Mouse (Mus musculus): ENCODE data around the gene Zfp949. TPM values are rescaled to one million over a fixed set of nuclear protein-coding genes. Genes with fewer than 3 reads are reported as not detected.

The Zfp949 gene
- polyA plus RNA-seq (2015; fragmentation: Nextera tagmentation; extraction: Ambion mirVana): 7.4 and 7.5 TPM in 2 replicates

DNA sequence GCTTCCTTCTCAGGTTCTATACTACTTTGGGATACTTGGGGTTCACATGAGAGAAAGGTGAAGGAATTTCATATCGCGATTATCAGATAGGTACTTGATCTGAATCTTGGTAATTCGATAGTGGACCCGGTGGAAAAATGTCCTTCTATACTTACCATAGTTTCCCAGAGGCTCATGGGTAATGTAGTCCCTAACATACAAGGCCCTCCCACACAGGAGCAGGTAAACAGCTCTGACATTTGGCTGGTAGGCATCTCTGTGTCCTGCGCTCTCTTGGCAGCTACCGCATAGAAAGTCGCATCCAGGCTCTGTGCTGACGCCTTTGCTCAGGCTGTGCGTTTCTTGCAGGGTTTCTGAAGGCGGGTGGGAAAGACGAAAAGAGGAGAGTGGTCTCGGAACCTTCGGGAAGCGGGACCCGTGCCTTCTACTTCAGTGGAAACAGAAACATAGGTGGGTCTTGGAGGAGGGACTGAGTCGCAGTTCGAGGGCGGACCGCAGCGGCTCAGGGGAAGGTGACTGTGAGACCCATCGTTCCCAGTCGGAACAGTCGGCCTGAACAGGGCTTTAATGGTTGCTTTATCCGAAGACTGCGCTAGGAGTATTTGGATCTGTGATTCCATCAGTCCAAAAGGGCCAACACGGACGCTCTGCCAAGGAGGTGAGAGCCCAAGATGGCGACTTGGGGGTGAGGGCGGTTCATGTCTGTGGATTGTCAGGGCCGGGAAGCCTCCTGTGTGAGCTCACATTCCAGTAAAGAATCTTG lies at the start of gene Zfp949:
Gene Zfp949, plus strand, starts transcription at position 170 of the 763 bp plus-strand sequence.
- WGBS: under 1% methylated on average over 30 of the region's 30 CpGs
- H3K4me3 ChIP-seq (ENCODE audit: low read length): peak within 1 kb of the TSS; percentile 73

DNA sequence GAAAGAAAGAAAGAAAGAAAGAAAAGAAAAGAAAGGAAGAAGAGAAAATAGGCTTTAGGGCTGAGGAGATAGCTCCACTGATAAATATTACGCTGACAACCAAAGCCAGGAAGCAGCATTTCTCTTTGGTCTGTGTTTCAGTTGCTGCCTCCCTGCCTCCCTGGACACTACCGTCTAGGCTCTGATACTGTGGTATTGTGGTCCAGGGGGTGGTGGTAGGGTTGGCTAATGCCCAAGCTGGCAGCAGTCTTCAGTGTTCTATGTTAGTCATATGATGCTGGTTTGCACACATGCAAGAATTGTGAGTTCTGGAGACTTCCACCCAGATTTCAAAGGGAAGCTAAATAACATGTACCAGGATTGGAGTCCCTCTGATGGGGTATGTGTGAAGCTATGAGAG lies 47.7 kb upstream of the Zfp949 start:
- no peaks in the 10 kb centered on the region for H3K9me3 ChIP-seq (ENCODE audit: control insufficient read depth, low read length)

More for the DNA sequence above, at the start of gene Zfp949:
- Histone ChIP-seq H3K9ac (ENCODE audit: low read depth, low read length) (peak within 1 kb of the TSS; percentile 71), H3K9me3 (ENCODE audit: control insufficient read depth, low read length) (no peaks in the 10 kb centered on the region), H3K36me3 (ENCODE audit: control insufficient read depth, insufficient read depth, low read length) (no peaks in the 10 kb centered on the region), H3K4me2 (ENCODE audit: low read depth, low read length) (peak within 1 kb of the TSS; percentile 61), H3K4me1 (ENCODE audit: control insufficient read depth, insufficient read depth, low read length) (peaks cover 15% of the 10 kb centered on the region), H3K27me3 (replicated peaks; ENCODE audit: control insufficient read depth, insufficient read depth, low read length) (no peaks in the 10 kb centered on the region), H3K27ac (ENCODE audit: low read length) (peak within 1 kb of the TSS; percentile 57)
- ATAC-seq: peak; percentile 95

DNA sequence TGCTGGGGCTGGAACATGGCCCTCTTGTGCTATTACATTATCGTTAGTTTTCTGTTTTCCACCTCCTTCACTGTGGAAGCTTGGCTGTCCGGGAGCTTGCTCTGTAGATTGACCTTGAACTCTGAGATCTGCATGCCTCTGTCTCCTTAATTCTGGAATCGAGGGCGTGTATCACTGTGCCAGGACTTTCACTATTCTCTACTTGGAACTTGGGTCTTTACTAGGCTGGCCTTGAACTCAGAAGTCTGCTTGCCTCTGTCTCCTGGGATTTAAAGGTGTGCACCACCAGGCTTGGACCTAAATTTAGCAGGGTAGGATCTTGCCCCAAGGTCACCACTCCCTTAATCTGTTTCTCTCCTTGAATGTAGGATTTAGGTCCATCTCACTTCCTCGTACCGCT lies 46.0 kb upstream of the Zfp949 start:
- no peaks in the 10 kb centered on the region for H3K27me3 ChIP-seq (replicated peaks; ENCODE audit: control insufficient read depth, insufficient read depth, low read length)

More for the DNA sequence above, 47.7 kb upstream of the Zfp949 start:
- Histone ChIP-seq H3K9ac (ENCODE audit: low read depth, low read length) (no peak overlapping the region), H3K4me3 (ENCODE audit: low read length) (no peak overlapping the region), H3K27ac (ENCODE audit: low read length) (no peak overlapping the region), H3K4me2 (ENCODE audit: low read depth, low read length) (no peak overlapping the region), H3K27me3 (replicated peaks; ENCODE audit: control insufficient read depth, insufficient read depth, low read length) (no peaks in the 10 kb centered on the region), H3K4me1 (ENCODE audit: control insufficient read depth, insufficient read depth, low read length) (no peaks in the 10 kb centered on the region), H3K36me3 (ENCODE audit: control insufficient read depth, insufficient read depth, low read length) (no peaks in the 10 kb centered on the region)
- WGBS: 75% methylated on average over 2 of the region's 2 CpGs
- no peak for ATAC-seq

DNA sequence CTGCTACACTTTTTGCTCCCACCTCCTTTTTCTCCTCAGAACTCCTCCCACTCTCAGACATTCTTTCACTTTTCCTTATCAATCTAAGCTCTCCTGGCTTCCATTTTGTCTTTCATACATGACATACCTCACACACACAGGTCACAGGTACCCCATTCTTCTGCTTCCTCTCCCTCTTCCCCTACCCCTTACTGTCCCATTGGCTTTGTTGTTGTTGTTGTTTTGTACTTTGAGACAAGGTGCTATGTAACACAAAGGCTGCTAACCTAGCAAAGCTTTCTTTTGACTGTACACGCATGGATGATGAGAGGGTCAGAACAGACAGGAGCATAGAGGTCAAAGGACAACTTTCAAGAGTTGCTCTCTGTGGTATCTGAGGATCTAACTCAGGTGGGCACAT lies 32.3 kb upstream of the Zfp949 start:
- H3K4me3 ChIP-seq (ENCODE audit: low read length): no peak overlapping the region
- no peak overlapping the region for H3K4me2 ChIP-seq (ENCODE audit: low read depth, low read length)
- H3K4me1 ChIP-seq (ENCODE audit: control insufficient read depth, insufficient read depth, low read length): no peaks in the 10 kb centered on the region; the same call in 1 of the 2 replicates
- H3K9ac ChIP-seq (ENCODE audit: low read depth, low read length): no peak overlapping the region
- no peaks in the 10 kb centered on the region for H3K27me3 ChIP-seq (replicated peaks; ENCODE audit: control insufficient read depth, insufficient read depth, low read length)
- H3K9me3 ChIP-seq (ENCODE audit: control insufficient read depth, low read length): no peaks in the 10 kb centered on the region
- WGBS: 77% methylated on average over 1 of the region's 1 CpGs
- H3K36me3 ChIP-seq (ENCODE audit: control insufficient read depth, insufficient read depth, low read length): no peaks in the 10 kb centered on the region
- H3K27ac ChIP-seq (ENCODE audit: low read length): no peak overlapping the region
- no peak for ATAC-seq

More for the DNA sequence above, 46.0 kb upstream of the Zfp949 start:
- no peak overlapping the region for H3K27ac ChIP-seq (ENCODE audit: low read length)
- no peak overlapping the region for H3K4me2 ChIP-seq (ENCODE audit: low read depth, low read length)
- no peaks in the 10 kb centered on the region for H3K36me3 ChIP-seq (ENCODE audit: control insufficient read depth, insufficient read depth, low read length)
- H3K9ac ChIP-seq (ENCODE audit: low read depth, low read length): no peak overlapping the region
- no peak overlapping the region for H3K4me3 ChIP-seq (ENCODE audit: low read length)
- ATAC-seq: no peak
- no peaks in the 10 kb centered on the region for H3K4me1 ChIP-seq (ENCODE audit: control insufficient read depth, insufficient read depth, low read length)
- 77% methylated on average over 6 of the region's 6 CpGs for WGBS
- H3K9me3 ChIP-seq (ENCODE audit: control insufficient read depth, low read length): no peaks in the 10 kb centered on the region

DNA sequence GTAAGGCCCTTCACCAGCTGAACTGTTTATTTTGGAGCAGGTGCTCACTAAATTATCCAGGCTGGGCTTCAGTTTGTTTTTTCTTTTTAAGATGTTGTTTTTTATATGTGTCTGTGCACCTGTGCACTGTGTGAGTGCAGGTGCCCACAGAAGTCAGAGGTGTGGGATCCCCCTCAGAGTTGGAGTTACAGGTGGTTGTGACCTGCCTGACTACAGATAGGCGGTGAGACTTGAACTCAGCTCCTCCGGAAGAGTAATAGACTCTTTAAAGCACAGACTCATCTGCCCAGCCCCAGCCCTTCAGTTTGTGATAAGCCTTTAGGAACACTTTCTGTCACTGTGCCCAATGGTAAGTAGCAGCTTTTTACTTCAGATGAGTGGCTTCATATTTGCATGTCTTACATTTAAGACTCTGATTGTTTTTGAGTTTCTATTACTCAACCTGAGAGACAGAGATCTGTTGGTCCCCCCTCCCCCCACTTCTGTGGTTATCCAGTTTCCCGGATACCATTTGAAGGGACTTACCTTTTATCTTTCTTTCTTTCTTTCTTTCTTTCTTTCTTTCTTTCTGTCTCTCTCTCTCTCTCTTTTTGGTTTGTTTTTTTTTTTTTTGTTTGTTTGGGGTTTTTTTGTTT lies 31.3 kb upstream of the Zfp949 start:
- no peaks in the 10 kb centered on the region for H3K9me3 ChIP-seq (ENCODE audit: control insufficient read depth, low read length)
- H3K36me3 ChIP-seq (ENCODE audit: control insufficient read depth, insufficient read depth, low read length): no peaks in the 10 kb centered on the region
- 84% methylated on average over 3 of the region's 3 CpGs for WGBS
- H3K27me3 ChIP-seq (replicated peaks; ENCODE audit: control insufficient read depth, insufficient read depth, low read length): no peaks in the 10 kb centered on the region
- H3K4me2 ChIP-seq (ENCODE audit: low read depth, low read length): no peak overlapping the region
- no peak overlapping the region for H3K27ac ChIP-seq (ENCODE audit: low read length)
- H3K9ac ChIP-seq (ENCODE audit: low read depth, low read length): no peak overlapping the region
- peaks cover 6% of the 10 kb centered on the region; the same call in 1 of the 2 replicates for H3K4me1 ChIP-seq (ENCODE audit: control insufficient read depth, insufficient read depth, low read length)
- no peak for ATAC-seq
- H3K4me3 ChIP-seq (ENCODE audit: low read length): no peak overlapping the region

DNA sequence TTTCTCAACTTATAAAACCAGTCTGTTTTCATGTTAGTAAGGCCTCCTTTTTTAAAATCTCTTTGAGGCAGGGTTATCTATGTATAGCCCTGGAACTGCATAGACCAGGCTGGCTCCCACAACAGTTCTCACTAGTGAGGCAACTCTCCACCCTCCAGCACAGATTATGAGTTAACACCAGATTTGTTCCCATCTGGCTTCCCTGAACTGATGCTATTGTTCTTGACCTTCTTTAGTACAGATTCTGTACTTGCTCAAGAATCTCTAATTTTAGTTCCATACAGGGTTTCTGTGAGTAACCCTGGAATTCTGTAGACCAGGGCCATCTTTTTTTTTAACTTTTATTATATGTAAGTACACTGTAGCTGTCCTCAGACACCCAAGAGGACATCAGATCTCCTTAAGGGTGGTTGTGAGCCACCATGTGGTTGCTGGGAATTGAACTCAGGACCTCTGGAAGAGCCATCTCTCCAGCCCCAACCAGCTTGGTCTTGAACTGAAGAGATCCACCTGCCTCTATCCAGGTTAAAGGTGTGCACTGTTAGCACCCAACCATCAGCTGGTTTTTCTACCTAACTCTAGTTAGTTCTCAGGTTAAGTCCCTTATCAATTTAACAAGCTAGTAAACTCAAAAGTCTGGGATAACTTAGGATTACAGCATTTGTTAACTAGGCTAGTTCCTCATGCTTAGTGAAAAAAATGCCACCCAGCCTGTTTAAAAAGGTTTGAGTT lies 28.3 kb upstream of the Zfp949 start:
- no peak overlapping the region for H3K4me2 ChIP-seq (ENCODE audit: low read depth, low read length)
- no peak overlapping the region for H3K27ac ChIP-seq (ENCODE audit: low read length)
- no peak overlapping the region for H3K9ac ChIP-seq (ENCODE audit: low read depth, low read length)
- peaks cover 6% of the 10 kb centered on the region; the same call in 1 of the 2 replicates for H3K4me1 ChIP-seq (ENCODE audit: control insufficient read depth, insufficient read depth, low read length)
- no peaks in the 10 kb centered on the region for H3K36me3 ChIP-seq (ENCODE audit: control insufficient read depth, insufficient read depth, low read length)
- H3K27me3 ChIP-seq (replicated peaks; ENCODE audit: control insufficient read depth, insufficient read depth, low read length): no peaks in the 10 kb centered on the region
- no peaks in the 10 kb centered on the region for H3K9me3 ChIP-seq (ENCODE audit: control insufficient read depth, low read length)
- no peak overlapping the region for H3K4me3 ChIP-seq (ENCODE audit: low read length)
- no peak for ATAC-seq

DNA sequence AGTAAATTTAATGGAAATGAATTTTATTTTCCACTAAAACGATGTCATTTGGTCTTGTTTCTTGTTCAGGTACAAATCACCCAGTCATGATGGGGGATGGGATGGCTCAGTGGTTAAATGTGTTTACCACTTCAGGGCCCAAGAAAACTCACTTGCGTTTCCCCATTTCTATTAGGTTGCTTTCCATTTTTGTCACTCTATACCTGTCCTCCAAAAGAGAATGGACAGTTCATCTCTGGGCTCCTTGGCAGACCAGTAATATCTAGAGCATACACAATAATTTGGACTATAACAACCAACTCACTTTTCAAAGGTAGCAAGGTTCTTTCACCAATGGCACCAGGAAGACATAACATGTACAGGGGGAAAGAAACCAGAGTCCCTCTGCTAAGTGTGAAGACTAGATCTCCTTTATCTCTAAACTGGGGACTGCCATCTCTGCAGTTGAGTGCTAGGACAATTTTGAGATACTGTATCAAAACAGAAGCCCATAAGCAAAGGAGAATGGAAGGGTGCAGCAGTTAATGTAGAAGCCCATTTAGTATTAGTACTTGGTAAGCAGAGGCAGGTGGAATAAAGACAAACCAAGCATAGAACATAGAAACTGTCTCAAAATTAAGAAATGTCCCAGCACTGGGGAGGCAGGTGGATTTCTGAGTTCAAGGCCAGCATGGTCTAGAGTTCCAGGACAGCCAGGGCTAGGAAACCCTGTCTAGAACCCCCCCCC lies 27.5 kb upstream of the Zfp949 start:
- peaks cover 6% of the 10 kb centered on the region; the same call in 1 of the 2 replicates for H3K4me1 ChIP-seq (ENCODE audit: control insufficient read depth, insufficient read depth, low read length)
- no peaks in the 10 kb centered on the region for H3K27me3 ChIP-seq (replicated peaks; ENCODE audit: control insufficient read depth, insufficient read depth, low read length)
- 28% methylated on average over 2 of the region's 2 CpGs for WGBS
- H3K36me3 ChIP-seq (ENCODE audit: control insufficient read depth, insufficient read depth, low read length): no peaks in the 10 kb centered on the region
- H3K4me2 ChIP-seq (ENCODE audit: low read depth, low read length): peak overlapping the region; percentile 61; the same call in 1 of the 2 replicates
- H3K9me3 ChIP-seq (ENCODE audit: control insufficient read depth, low read length): no peaks in the 10 kb centered on the region
- no peak for ATAC-seq
- H3K4me3 ChIP-seq (ENCODE audit: low read length): no peak overlapping the region
- H3K9ac ChIP-seq (ENCODE audit: low read depth, low read length): 0 out of 2 replicates have a peak overlapping the region, but pooled peaks have one; percentile 49
- H3K27ac ChIP-seq (ENCODE audit: low read length): no peak overlapping the region

DNA sequence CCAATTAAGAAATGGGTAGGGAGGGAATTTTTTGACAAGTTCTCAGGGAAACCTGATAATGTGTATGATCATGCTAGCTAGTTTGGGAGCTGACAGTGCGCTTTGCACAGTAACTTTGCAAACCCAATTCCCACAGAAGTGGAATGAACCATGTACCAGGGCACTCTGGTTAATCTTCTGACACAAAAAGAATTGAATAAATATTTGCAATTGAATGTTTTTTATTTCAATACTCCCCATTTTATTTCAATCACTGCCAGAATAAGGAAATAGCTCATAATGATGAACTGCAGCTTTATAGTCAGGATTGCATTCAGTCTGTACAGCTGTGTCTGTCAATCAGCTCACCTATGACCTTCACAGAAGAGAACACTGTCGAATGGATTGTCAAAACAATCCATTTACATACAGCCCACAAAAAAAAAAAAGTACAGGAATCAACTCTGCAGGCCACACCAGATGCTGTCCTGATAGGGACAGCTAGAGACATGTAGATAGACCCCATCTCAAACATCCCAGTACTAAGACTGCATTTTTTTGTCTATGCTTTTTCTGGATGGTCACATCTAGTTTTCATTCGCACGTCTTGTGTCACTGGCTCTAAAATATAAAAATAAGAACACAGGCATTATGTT lies 26.9 kb upstream of the Zfp949 start:
- Histone ChIP-seq H3K27me3 (replicated peaks; ENCODE audit: control insufficient read depth, insufficient read depth, low read length) (no peaks in the 10 kb centered on the region), H3K9me3 (ENCODE audit: control insufficient read depth, low read length) (no peaks in the 10 kb centered on the region), H3K4me1 (ENCODE audit: control insufficient read depth, insufficient read depth, low read length) (peaks cover 6% of the 10 kb centered on the region; the same call in 1 of the 2 replicates), H3K27ac (ENCODE audit: low read length) (no peak overlapping the region), H3K36me3 (ENCODE audit: control insufficient read depth, insufficient read depth, low read length) (no peaks in the 10 kb centered on the region), H3K9ac (ENCODE audit: low read depth, low read length) (peak overlapping the region; percentile 49; the same call in 1 of the 2 replicates), H3K4me2 (ENCODE audit: low read depth, low read length) (peak overlapping the region; percentile 61), H3K4me3 (ENCODE audit: low read length) (peak overlapping the region; percentile 81)
- no peak for ATAC-seq
- WGBS: 26% methylated on average over 4 of the region's 4 CpGs
